Comparison of ENCODE assay signal across 23 mouse cellular contexts in the genomic region with DNA sequence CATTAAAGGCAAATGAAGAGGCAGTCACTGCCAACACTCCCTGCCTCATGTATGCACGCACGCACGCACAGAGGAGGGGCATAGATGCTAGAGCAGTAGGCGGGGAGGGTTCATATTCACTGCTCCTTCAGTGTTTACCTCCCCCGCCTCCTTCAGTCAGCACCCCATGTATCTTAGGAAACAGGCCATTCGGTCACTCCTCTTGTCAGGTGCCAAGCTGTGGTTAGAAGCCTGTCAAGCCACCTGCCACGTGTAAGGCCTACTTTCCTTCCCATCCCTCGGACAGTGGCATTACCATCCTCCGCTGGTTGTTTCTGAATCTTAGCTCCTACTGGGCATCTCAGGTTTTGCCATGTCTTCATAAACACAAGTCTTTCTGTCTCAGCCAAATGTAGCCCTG.
"Had no signal": no experiment of that assay in that cellular context is flagged by ENCODE, and none has a peak within 500 bp of the region (broad histone marks: within the 10 kb centered on the region; RNA-seq: fewer than 3 reads in every experiment).

No protein-coding gene starts in this region.

- H3K4me3 ChIP-seq: gastrocnemius, adult 2 months; heart, embryonic 12.5 days; hindbrain, embryonic 10.5 days; hindbrain, embryonic 12.5 days; intestine, embryonic 15.5 days; left cerebral cortex, adult 2 months; limb, embryonic 10.5 days; limb, embryonic 12.5 days; liver, embryonic 13.5 days had no signal

- ATAC-seq: hindbrain, embryonic 16.5 days; inflammation-experienced regulatory T-cells, adult 6 months; intestine, embryonic 15.5 days; intestine, postnatal 0 days had no signal

- H3K4me1 ChIP-seq: hindbrain, embryonic 10.5 days; hindbrain, embryonic 12.5 days; intestine, embryonic 15.5 days; limb, embryonic 10.5 days; limb, embryonic 12.5 days; liver, embryonic 13.5 days had no signal

- H3K27ac ChIP-seq: gastrocnemius, adult 2 months; hindbrain, embryonic 10.5 days; hindbrain, embryonic 12.5 days; hindbrain, embryonic 14.5 days; intestine, embryonic 15.5 days; left cerebral cortex, adult 2 months; limb, embryonic 10.5 days; limb, embryonic 12.5 days; liver, embryonic 13.5 days had no signal

- H3K9me3 ChIP-seq: hindbrain, embryonic 10.5 days; hindbrain, embryonic 12.5 days; intestine, embryonic 15.5 days; limb, embryonic 10.5 days; limb, embryonic 12.5 days had no signal

- H3K36me3 ChIP-seq: intestine, embryonic 15.5 days; liver, embryonic 13.5 days had no signal

- DNase-seq: gastrocnemius, adult 2 months; gastrocnemius, postnatal 10 days; gastrocnemius, postnatal 25 days; heart, postnatal 10 days; heart, postnatal 4 days; kidney, adult 18-20 months; kidney, adult 8-10 months; kidney, postnatal 10 days; kidney, postnatal 25 days; kidney, postnatal 4 days; liver; liver, embryonic 13.5 days had no signal

- H3K27me3 ChIP-seq: heart, embryonic 12.5 days; hindbrain, embryonic 12.5 days; intestine, embryonic 15.5 days; limb, embryonic 12.5 days; liver, embryonic 13.5 days had no signal
